Mouse (Mus musculus) heart, embryonic 15.5 days (tissue): Measurements from ENCODE around the gene Aplp1. TPM values are rescaled to one million over a fixed set of nuclear protein-coding genes. Genes with fewer than 3 reads are reported as not detected.

Experiments
- ATAC-seq: fragments of 200-750 bp; cut with Nextera tagmentation; replicated peaks from 2 replicates; pipeline ENCODE4 v1.8.0; 2017; ENCODE audit warnings: low read depth, moderate TSS enrichment; ENCODE audit not compliant: insufficient number of reproducible peaks, insufficient read depth, low FRiP score
- H3K27ac ChIP-seq: fragments of 300-500 bp; sonication (generic); 2 replicates; pipeline ENCODE4 v1.5.1; 2015; ENCODE audit warnings: mild to moderate bottlenecking, inconsistent platforms
- H3K27me3 ChIP-seq: fragments of 300-500 bp; sonication (generic); 2 replicates; pipeline ENCODE4 v1.6.1; 2015; ENCODE audit warnings: inconsistent platforms
- H3K36me3 ChIP-seq: fragments of 300-500 bp; sonication (generic); 2 replicates; pipeline ENCODE4 v1.6.1; 2015; ENCODE audit warnings: mild to moderate bottlenecking, inconsistent platforms
- H3K4me1 ChIP-seq: fragments of 300-500 bp; sonication (generic); replicated peaks from 2 replicates; pipeline ENCODE4 v1.6.1; 2015; ENCODE audit warnings: inconsistent platforms
- H3K4me2 ChIP-seq: fragments of 300-500 bp; sonication (generic); 2 replicates; pipeline ENCODE4 v1.6.1; 2015; ENCODE audit warnings: inconsistent platforms, mild to moderate bottlenecking, moderate library complexity
- H3K4me3 ChIP-seq: fragments of 300-500 bp; sonication (generic); 2 replicates; pipeline ENCODE4 v1.5.1; 2015; ENCODE audit warnings: mild to moderate bottlenecking, inconsistent platforms
- H3K9ac ChIP-seq: fragments of 300-500 bp; sonication (generic); 2 replicates; pipeline ENCODE4 v1.6.1; 2015; ENCODE audit warnings: mild to moderate bottlenecking, inconsistent platforms
- H3K9me3 ChIP-seq: fragments of 300-500 bp; sonication (generic); replicated peaks from 2 replicates; pipeline ENCODE4 v1.6.1; 2016; ENCODE audit warnings: inconsistent platforms
- WGBS: fragments of 180-500 bp; shearing (Covaris S2); methylation state at CpG from one replicate; pipeline ENCODE4 v1.1.7; 2015; ENCODE audit warnings: mixed read lengths; 5-methylcytosine and 5-hydroxymethylcytosine counted together
- polyA plus RNA-seq: library from polyadenylated mRNA; unstranded; fragments of >200 nt; fragmentation: Nextera tagmentation; extraction: Ambion mirVana; gene quantifications from 2 replicates; pipeline ENCODE4 v1.2.1, GENCODE M21; 2015

Aplp1 gene
- polyA plus RNA-seq, 1 experiment from 2014 or later = 14.7 TPM

DNA sequence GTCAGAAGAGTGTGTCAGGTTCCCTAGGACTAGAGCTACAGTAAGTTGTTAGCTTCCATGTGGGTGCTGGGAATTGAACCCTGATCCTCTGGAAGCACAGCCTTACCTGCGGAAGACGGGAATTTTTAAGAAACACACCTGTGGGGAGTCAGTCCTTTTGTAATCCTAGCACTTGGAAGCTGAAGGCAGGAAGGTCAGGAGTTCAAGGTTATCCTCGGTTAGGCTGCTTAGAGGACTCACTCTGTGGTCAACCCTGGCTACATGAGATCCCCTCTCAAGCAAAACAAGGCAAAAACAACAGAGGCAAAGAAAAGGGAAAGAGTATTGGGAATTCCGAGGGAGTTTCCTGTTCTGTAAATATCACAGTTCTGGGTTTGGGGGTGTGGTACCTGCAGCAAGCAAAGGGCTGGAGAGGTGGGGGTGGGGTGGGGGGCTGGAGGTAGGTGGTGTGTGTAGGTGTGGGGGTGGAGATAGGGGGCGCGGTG, 19.5 kb upstream of the Aplp1 start:
- ATAC-seq = no peak
- WGBS = 10% methylated on average over 6 of the region's 6 CpGs
- H3K9me3 ChIP-seq = no peaks in the 10 kb centered on the region

DNA sequence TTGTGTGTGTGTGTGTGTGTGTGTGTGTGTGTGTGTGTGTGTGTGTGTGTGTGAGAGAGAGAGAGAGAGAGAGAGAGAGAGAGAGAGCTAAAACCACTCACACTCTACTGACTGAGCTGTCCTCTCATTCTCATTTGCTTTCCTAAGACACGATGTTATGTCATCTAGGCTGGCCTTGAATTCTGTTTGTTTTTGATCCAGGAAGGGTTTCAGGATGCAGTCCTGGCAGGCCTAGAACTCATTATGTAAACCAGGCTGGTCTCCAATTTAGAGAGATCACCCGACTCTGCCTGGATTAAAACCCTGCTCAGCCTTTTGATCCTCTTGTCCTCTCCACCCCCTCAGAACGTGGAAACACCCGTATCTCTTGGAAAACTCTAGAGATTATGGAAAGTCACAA, 18.7 kb upstream of the Aplp1 start:
- 23% methylated on average over 4 of the region's 4 CpGs for WGBS
- peaks cover 93% of the 10 kb centered on the region for H3K27me3 ChIP-seq
- no peak overlapping the region for H3K9ac ChIP-seq
- peaks cover 5% of the 10 kb centered on the region; the same call in 1 of the 2 replicates for H3K4me1 ChIP-seq
- no peak overlapping the region for H3K4me2 ChIP-seq
- no peaks in the 10 kb centered on the region for H3K9me3 ChIP-seq
- H3K36me3 ChIP-seq = no peaks in the 10 kb centered on the region
- no peak overlapping the region for H3K4me3 ChIP-seq
- ATAC-seq = no peak
- H3K27ac ChIP-seq = no peak overlapping the region

More for the DNA sequence above, 19.5 kb upstream of the Aplp1 start:
- no peak overlapping the region for H3K9ac ChIP-seq
- peaks cover 5% of the 10 kb centered on the region; the same call in 1 of the 2 replicates for H3K4me1 ChIP-seq
- H3K27ac ChIP-seq = no peak overlapping the region
- H3K4me2 ChIP-seq = no peak overlapping the region
- no peaks in the 10 kb centered on the region for H3K36me3 ChIP-seq
- H3K4me3 ChIP-seq = no peak overlapping the region
- peaks cover 85% of the 10 kb centered on the region for H3K27me3 ChIP-seq

DNA sequence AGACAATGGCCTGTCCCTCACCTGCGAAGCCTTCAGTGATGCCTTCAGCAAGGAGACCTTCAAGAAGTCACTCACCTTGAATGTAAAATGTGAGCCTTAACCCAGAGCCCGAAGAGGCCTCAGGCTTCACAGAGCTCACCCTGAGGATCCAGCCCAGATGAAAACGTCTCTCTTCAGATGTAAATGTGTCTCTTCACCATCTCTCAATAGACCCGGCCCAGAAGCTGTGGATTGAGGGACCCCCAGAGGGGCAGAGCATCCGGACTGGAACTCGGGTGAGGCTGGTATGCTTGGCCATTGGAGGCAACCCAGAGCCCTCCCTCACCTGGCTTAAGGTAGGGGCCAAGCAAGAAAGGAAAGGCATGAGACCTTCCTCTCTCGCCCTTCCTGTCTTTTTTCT, 18.2 kb upstream of the Aplp1 start:
- Histone ChIP-seq H3K9me3 (no peaks in the 10 kb centered on the region), H3K9ac (no peak overlapping the region), H3K4me1 (peaks cover 5% of the 10 kb centered on the region; the same call in 1 of the 2 replicates), H3K27me3 (peaks cover 96% of the 10 kb centered on the region), H3K4me3 (no peak overlapping the region), H3K36me3 (no peaks in the 10 kb centered on the region), H3K4me2 (no peak overlapping the region), H3K27ac (no peak overlapping the region)
- ATAC-seq = no peak
- WGBS = 32% methylated on average over 7 of the region's 7 CpGs

DNA sequence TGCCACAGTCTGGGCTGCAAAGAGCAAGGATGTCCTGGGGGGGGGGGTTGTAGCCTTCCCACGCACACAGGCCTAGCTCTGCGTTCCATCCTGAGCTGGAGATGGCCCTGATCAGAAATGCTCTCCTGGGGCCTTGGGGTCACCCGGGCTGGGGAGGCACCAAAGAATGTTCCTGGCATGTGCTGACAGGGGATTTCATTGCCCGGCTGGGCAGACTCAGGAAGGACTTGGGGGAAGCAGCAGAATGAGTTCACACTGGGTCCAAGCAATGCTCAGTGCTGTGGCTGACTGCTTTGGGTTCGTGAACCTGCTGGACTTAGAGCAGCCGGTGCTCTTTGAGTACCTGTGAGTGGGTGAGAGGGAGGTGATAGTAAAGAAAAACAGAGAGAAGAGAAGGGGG, 14.1 kb upstream of the Aplp1 start:
- H3K4me3 ChIP-seq = no peak overlapping the region
- peaks cover 97% of the 10 kb centered on the region for H3K27me3 ChIP-seq
- no peaks in the 10 kb centered on the region for H3K36me3 ChIP-seq
- no peak for ATAC-seq
- no peak overlapping the region for H3K9ac ChIP-seq
- H3K27ac ChIP-seq = no peak overlapping the region
- peaks cover 12% of the 10 kb centered on the region for H3K4me1 ChIP-seq
- 23% methylated on average over 6 of the region's 6 CpGs for WGBS
- H3K9me3 ChIP-seq = no peaks in the 10 kb centered on the region
- H3K4me2 ChIP-seq = no peak overlapping the region

DNA sequence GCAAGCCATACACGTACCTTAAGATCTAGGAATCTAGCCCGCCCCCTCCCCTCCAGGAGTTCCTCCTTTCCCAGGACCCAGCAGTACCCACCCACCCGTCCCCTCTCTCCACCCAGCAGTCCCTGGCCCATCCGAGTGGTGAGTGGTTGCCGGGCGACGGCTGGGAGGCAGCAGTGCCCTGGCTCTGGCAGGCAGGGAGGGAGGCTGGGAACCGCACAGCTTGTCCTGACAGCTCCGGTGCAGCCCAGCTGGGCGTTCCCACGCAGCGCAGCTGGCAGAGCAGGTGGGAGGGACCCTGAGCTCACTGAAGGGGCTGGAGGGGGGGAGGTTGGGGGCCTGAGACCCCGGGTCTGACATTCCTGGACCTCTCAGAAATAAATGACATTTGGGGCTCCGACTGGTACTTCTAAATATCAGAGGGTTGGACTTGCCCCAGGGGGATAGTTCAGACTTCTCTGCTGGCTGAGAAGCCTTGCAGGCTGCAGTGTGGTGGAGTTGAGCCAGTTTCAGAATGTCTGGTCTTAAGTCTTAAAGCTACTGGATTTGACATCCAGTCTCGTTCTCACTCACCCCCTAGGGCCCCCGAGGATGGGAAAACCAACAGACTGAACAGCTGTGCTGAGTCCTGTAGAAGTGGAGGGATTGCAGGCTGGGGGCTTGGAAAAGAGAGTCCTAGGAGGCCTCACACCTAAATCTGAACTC, 12.4 kb upstream of the Aplp1 start, which contains the start of the genes Kirrel2 and Nphs1:
Kirrel2 (minus strand) TSS at position 62 of the 702 bp plus-strand sequence.
Nphs1 (plus strand) TSS at position 687 of the 702 bp plus-strand sequence.
- no peak for ATAC-seq
- Histone ChIP-seq H3K36me3 (no peaks in the 10 kb centered on the region), H3K4me1 (peaks cover 17% of the 10 kb centered on the region), H3K27me3 (peaks cover 98% of the 10 kb centered on the region), H3K4me2 (peak within 1 kb of the TSS; percentile 42), H3K9me3 (no peaks in the 10 kb centered on the region), H3K9ac (no peak within 1 kb of the TSS), H3K27ac (no peak within 1 kb of the TSS), H3K4me3 (0 out of 2 replicates have a peak within 1 kb of the TSS, but pooled peaks have one; percentile 13)
- WGBS = 2% methylated on average over 16 of the region's 16 CpGs

DNA sequence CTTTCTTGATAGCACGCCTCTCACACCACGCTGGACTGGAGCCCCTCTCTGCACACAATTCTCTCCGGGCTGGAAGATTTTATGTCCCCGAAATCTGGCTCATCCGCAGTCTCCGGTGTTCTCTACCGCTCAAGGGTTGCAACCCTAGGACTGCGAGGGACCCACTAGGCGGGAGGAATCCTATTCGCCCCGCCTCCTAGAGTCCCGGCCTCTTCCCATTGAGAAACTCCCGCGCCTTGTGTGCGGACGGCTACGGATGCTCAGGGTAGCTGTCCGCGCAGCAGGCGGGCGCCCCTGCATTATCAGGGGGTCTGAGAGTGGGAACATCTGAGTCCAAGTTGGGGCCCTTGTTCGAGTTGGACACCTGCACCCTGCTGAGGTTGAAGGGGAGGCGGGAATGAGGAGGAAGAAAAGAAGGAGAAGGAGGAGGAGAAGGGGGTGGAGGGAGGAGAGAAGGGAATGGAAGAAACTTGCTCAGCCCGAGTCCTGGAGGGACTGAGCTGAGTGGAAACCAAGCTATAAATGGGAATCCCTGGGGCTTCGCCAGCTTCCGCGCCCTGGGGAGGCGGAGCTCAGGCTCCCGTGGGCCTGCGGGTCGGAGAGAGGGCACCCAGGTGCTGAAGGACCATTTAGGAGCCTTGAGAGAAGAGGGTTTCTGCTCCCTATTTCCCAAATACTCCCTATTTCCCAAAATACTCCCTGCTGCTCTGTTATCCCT, 11.7 kb upstream of the Aplp1 start:
- Histone ChIP-seq H3K4me2 (peak overlapping the region; percentile 42), H3K27ac (no peak overlapping the region)
- under 1% methylated on average over 31 of the region's 31 CpGs for WGBS

GRCm38 (mm10) chr7:30456487-30456886, 11.2 kb upstream of the Aplp1 start:
- Histone ChIP-seq H3K4me3 (0 out of 2 replicates have a peak overlapping the region, but pooled peaks have one; percentile 13), H3K27ac (no peak overlapping the region), H3K9me3 (no peaks in the 10 kb centered on the region), H3K36me3 (no peaks in the 10 kb centered on the region), H3K4me1 (peaks cover 17% of the 10 kb centered on the region), H3K4me2 (no peak overlapping the region), H3K9ac (no peak overlapping the region), H3K27me3 (peaks cover 96% of the 10 kb centered on the region)
- under 1% methylated on average over 9 of the region's 9 CpGs for WGBS
- ATAC-seq = no peak

More for the DNA sequence above, 11.7 kb upstream of the Aplp1 start:
- Histone ChIP-seq H3K36me3 (no peaks in the 10 kb centered on the region), H3K9me3 (no peaks in the 10 kb centered on the region), H3K9ac (no peak overlapping the region), H3K4me1 (peaks cover 17% of the 10 kb centered on the region), H3K4me3 (0 out of 2 replicates have a peak overlapping the region, but pooled peaks have one; percentile 13), H3K27me3 (peaks cover 98% of the 10 kb centered on the region)
- no peak for ATAC-seq

GRCm38 (mm10) chr7:30454259-30454658, 8.9 kb upstream of the Aplp1 start:
- Histone ChIP-seq H3K27ac (no peak overlapping the region), H3K4me3 (no peak overlapping the region), H3K27me3 (peaks cover 92% of the 10 kb centered on the region), H3K9ac (no peak overlapping the region), H3K36me3 (no peaks in the 10 kb centered on the region), H3K4me1 (peaks cover 17% of the 10 kb centered on the region), H3K4me2 (no peak overlapping the region), H3K9me3 (no peaks in the 10 kb centered on the region)
- no peak for ATAC-seq
- WGBS = 14% methylated on average over 6 of the region's 6 CpGs

GRCm38 (mm10) chr7:30453766-30454165, 8.4 kb upstream of the Aplp1 start:
- no peaks in the 10 kb centered on the region for H3K9me3 ChIP-seq
- peaks cover 17% of the 10 kb centered on the region for H3K4me1 ChIP-seq
- peak overlapping the region; percentile 14; the same call in 1 of the 2 replicates for H3K4me3 ChIP-seq
- H3K27me3 ChIP-seq = peaks cover 87% of the 10 kb centered on the region
- 3% methylated on average over 25 of the region's 25 CpGs for WGBS
- no peak overlapping the region for H3K27ac ChIP-seq
- H3K36me3 ChIP-seq = no peaks in the 10 kb centered on the region
- peak overlapping the region; percentile 34 for H3K4me2 ChIP-seq
- H3K9ac ChIP-seq = no peak overlapping the region
- ATAC-seq = no peak

DNA sequence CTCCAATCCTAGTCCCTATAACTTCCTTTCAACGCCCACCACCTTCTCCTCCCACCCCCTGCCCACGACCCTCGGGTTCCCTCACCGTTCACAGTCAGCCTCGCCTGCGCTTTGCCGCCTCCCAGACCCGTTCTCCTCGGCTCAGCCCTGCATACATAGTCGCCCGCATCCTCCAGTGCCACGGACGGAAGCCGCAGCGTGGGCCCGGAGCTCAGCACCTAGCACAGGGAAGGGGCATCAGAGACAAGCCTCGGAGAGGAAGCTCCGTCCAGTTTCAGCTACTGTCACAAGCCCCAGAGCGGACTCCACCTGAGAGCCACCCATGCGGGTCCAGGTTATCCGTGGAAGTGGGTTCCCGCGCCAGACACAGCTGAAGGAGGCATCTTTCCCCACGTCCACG, 8.0 kb upstream of the Aplp1 start:
- 19% methylated on average over 25 of the region's 25 CpGs for WGBS
- Histone ChIP-seq H3K4me2 (no peak overlapping the region), H3K4me3 (peak overlapping the region; percentile 14; the same call in 1 of the 2 replicates), H3K4me1 (peaks cover 17% of the 10 kb centered on the region), H3K27me3 (peaks cover 84% of the 10 kb centered on the region), H3K9me3 (no peaks in the 10 kb centered on the region), H3K36me3 (no peaks in the 10 kb centered on the region), H3K9ac (no peak overlapping the region), H3K27ac (no peak overlapping the region)
- ATAC-seq = no peak

DNA sequence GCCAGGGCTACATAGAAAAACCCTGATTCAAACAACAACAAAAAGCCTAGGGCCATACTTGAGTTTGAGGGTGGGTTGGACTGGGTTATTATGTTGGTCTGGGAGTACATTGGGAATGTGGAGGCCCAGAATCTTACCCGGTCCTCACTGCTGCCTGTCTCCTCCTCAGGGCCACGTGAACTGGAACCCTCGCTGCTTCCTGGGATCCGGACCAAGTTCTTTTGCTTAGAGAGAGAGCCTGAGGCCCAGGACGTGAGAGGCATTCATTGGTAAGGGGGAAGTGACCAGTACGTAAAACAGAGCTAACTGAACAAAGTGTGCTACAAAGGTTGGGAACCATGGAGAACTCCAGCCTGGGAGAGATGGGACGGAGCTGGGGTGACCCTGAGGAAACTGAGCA, 4.9 kb upstream of the Aplp1 start:
- Histone ChIP-seq H3K4me3 (no peak overlapping the region), H3K9ac (no peak overlapping the region), H3K27ac (no peak overlapping the region), H3K4me1 (peaks cover 4% of the 10 kb centered on the region; the same call in 1 of the 2 replicates), H3K36me3 (no peaks in the 10 kb centered on the region), H3K9me3 (no peaks in the 10 kb centered on the region), H3K27me3 (peaks cover 75% of the 10 kb centered on the region), H3K4me2 (no peak overlapping the region)
- ATAC-seq = no peak; the same call in 1 of the 2 replicates
- 64% methylated on average over 7 of the region's 7 CpGs for WGBS
